Mouse (Mus musculus) G1E (cell line): ENCODE measurements at regions not wholly inside any gene's neighbourhood (a gene's known extent, or its start where the extent isn't known, plus 50 kb on each side); places are given as distances from the start of the nearest gene placed in this dataset.

Experiments
- CTCF ChIP-seq: IDR thresholded peaks from 2 replicates; pipeline ENCODE4 v1.5.1; 2012; ENCODE audit warnings: low read depth, low read length, inconsistent platforms, mixed read lengths
- POLR2AphosphoS5 ChIP-seq: IDR thresholded peaks from 2 replicates; pipeline ENCODE4 v1.6.1; 2012; ENCODE audit warnings: low read depth, low read length, inconsistent platforms; ENCODE audit not compliant: insufficient replicate concordance
- TAL1 ChIP-seq: conservative IDR thresholded peaks from 2 replicates; pipeline ENCODE4 v1.6.1; 2012; ENCODE audit warnings: low read depth, low read length, inconsistent platforms, mixed read lengths

DNA sequence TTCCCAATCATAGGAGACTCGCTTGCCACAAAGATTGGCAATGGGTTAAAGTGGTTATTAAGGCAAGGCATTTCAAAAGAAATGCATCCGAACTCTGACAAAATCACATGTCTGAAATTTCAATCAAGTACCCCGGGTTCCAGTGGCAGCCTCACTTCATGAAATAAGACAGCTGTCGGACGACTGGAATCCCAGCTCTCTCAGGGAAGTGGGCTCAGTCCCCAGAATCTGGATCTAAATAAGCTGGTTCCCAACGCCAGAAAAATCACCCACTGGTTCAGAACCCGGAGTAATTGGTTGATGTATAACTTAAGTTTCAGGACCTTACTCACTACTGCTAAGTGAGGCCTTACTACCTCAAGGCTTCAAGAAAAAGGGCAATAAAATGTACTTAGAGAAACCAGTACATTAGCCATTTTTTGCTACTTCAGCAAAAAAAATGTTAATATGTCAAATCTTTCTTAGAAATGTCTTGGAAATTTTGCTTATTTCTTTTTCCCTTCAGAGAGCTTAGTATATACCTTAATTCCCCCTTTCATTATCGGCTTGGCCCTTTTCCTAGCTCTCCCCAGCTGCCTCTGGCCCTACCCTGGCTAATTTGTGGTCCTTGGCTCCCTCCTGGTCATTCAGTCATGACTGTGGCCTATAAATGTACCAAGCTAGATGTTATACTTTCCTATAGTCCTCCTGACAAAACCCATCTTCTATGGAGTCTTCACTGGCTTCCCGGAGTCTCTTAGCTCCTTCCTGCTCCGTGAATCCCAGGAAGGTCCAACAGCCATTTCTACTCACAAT is 562.1 kb upstream of the Zeb2 start:
- TF ChIP-seq CTCF (no peak), POLR2AphosphoS5 (no peak), TAL1 (no peak)
